Mouse (Mus musculus) small intestine, adult 2 months (tissue): ENCODE data around the gene Acot7. TPM values are rescaled to one million over a fixed set of nuclear protein-coding genes. Genes with fewer than 3 reads are reported as not detected.
A peak's percentile ranks its signal among the peaks of the same experiment; 100 is the strongest.

Source experiments
- H3K27ac ChIP-seq: fragments of 200-500 bp; 2 replicates; pipeline ENCODE4 v1.5.1; 2012; ENCODE audit warnings: low read depth, low read length, control low read depth, inconsistent platforms; ENCODE audit not compliant: insufficient read depth
- H3K27me3 ChIP-seq: fragments of 200-500 bp; 2 replicates; pipeline ENCODE4 v1.6.1; 2012; ENCODE audit warnings: mild to moderate bottlenecking, moderate library complexity, low read length, inconsistent platforms; ENCODE audit not compliant: control insufficient read depth, insufficient read depth
- H3K36me3 ChIP-seq: fragments of 200-500 bp; 2 replicates; pipeline ENCODE4 v1.6.1; 2012; ENCODE audit warnings: mild to moderate bottlenecking, low read length, control low read depth, inconsistent platforms; ENCODE audit not compliant: control insufficient read depth, insufficient read depth
- H3K4me1 ChIP-seq: fragments of 200-500 bp; 2 replicates; pipeline ENCODE4 v1.6.1; 2012; ENCODE audit warnings: low read length, inconsistent platforms, mixed read lengths; ENCODE audit not compliant: control insufficient read depth, insufficient read depth, insufficient read length
- H3K4me3 ChIP-seq: fragments of 200-500 bp; 2 replicates; pipeline ENCODE4 v1.5.1; 2012; ENCODE audit warnings: low read depth, mild to moderate bottlenecking, control low read depth, inconsistent platforms, low read length, moderate library complexity
- CTCF ChIP-seq: fragments of 200-500 bp; IDR thresholded peaks from 2 replicates; pipeline ENCODE4 v1.5.1; 2012; ENCODE audit warnings: low read depth, mild to moderate bottlenecking, control low read depth, inconsistent platforms, low read length, moderate library complexity, mixed read lengths; ENCODE audit not compliant: insufficient replicate concordance, insufficient read length; ENCODE audit errors: extremely low read depth
- POLR2A ChIP-seq: fragments of 200-500 bp; IDR thresholded peaks from 2 replicates; pipeline ENCODE4 v1.6.1; 2012; ENCODE audit warnings: low read depth, mild to moderate bottlenecking, control low read depth, inconsistent platforms, low read length, moderate library complexity
- WGBS: fragments of 180-500 bp; shearing (Covaris S2); methylation state at CpG from one replicate; pipeline ENCODE4 v1.1.7; 2018; 5-methylcytosine and 5-hydroxymethylcytosine counted together
- polyA plus RNA-seq: library from polyadenylated mRNA; depleted of rRNA; stranded (reverse); fragments of >200 nt; gene quantifications from 2 replicates; pipeline ENCODE4 v1.2.3, GENCODE M21; 2012

Acot7 gene
- polyA plus RNA-seq, 1 experiment = 33.4 TPM

- Histone ChIP-seq H3K27me3 (no peaks in the 10 kb centered on the region), H3K27ac (peak overlapping the region; percentile 85), H3K4me1 (peaks cover 42% of the 10 kb centered on the region), H3K4me3 (no peak overlapping the region), H3K36me3 (no peaks in the 10 kb centered on the region)
- TF ChIP-seq CTCF (no peak), POLR2A (no peak)
- 14% methylated on average over 1 of the region's 1 CpGs for WGBS
Measured at GRCm38 (mm10) chr4:152199617-152200016, 21.7 kb downstream of the Acot7 start.

GRCm38 (mm10) chr4:152201492-152201891, 23.6 kb downstream of the Acot7 start:
- Histone ChIP-seq H3K27me3 (no peaks in the 10 kb centered on the region), H3K27ac (0 out of 2 replicates have a peak overlapping the region, but pooled peaks have one; percentile 6), H3K36me3 (no peaks in the 10 kb centered on the region), H3K4me1 (peaks cover 36% of the 10 kb centered on the region), H3K4me3 (no peak overlapping the region)
- TF ChIP-seq CTCF (no peak), POLR2A (no peak)
- 59% methylated on average over 6 of the region's 6 CpGs for WGBS

- 97% methylated on average over 1 of the region's 1 CpGs for WGBS
Measured at GRCm38 (mm10) chr4:152202418-152202817, 24.5 kb downstream of the Acot7 start.

GRCm38 (mm10) chr4:152202905-152203304, 25.0 kb downstream of the Acot7 start:
- WGBS = 71% methylated on average over 3 of the region's 3 CpGs

More at GRCm38 (mm10) chr4:152202418-152202817, 24.5 kb downstream of the Acot7 start:
- no peak overlapping the region for H3K27ac ChIP-seq
- H3K4me1 ChIP-seq = peaks cover 31% of the 10 kb centered on the region
- H3K27me3 ChIP-seq = no peaks in the 10 kb centered on the region
- H3K36me3 ChIP-seq = no peaks in the 10 kb centered on the region
- TF ChIP-seq CTCF = no peak
- TF ChIP-seq POLR2A = no peak
- no peak overlapping the region for H3K4me3 ChIP-seq

GRCm38 (mm10) chr4:152204663-152205062, 26.7 kb downstream of the Acot7 start:
- Histone ChIP-seq H3K4me3 (no peak overlapping the region), H3K27ac (no peak overlapping the region), H3K4me1 (peaks cover 23% of the 10 kb centered on the region), H3K36me3 (no peaks in the 10 kb centered on the region), H3K27me3 (no peaks in the 10 kb centered on the region)
- 65% methylated on average over 6 of the region's 6 CpGs for WGBS
- TF ChIP-seq CTCF (no peak), POLR2A (no peak)

More at GRCm38 (mm10) chr4:152202905-152203304, 25.0 kb downstream of the Acot7 start:
- TF ChIP-seq CTCF = no peak
- TF ChIP-seq POLR2A = no peak
- H3K27ac ChIP-seq = no peak overlapping the region
- H3K4me1 ChIP-seq = peaks cover 28% of the 10 kb centered on the region
- H3K36me3 ChIP-seq = no peaks in the 10 kb centered on the region
- no peak overlapping the region for H3K4me3 ChIP-seq
- no peaks in the 10 kb centered on the region for H3K27me3 ChIP-seq

- no peak for TF ChIP-seq CTCF
- TF ChIP-seq POLR2A = no peak
- no peak overlapping the region for H3K27ac ChIP-seq
- H3K36me3 ChIP-seq = no peaks in the 10 kb centered on the region
- H3K4me3 ChIP-seq = no peak overlapping the region
- WGBS = 77% methylated on average over 6 of the region's 6 CpGs
- H3K27me3 ChIP-seq = no peaks in the 10 kb centered on the region
- peaks cover 9% of the 10 kb centered on the region; the same call in 1 of the 2 replicates for H3K4me1 ChIP-seq
Measured at GRCm38 (mm10) chr4:152206199-152206598, 28.3 kb downstream of the Acot7 start.

GRCm38 (mm10) chr4:152209623-152210022, 31.7 kb downstream of the Acot7 start:
- Histone ChIP-seq H3K27ac (no peak overlapping the region), H3K27me3 (no peaks in the 10 kb centered on the region), H3K4me1 (peaks cover 23% of the 10 kb centered on the region), H3K4me3 (no peak overlapping the region), H3K36me3 (no peaks in the 10 kb centered on the region)
- no peak for TF ChIP-seq CTCF
- TF ChIP-seq POLR2A = no peak
- WGBS = 65% methylated on average over 4 of the region's 4 CpGs

- no peaks in the 10 kb centered on the region for H3K27me3 ChIP-seq
- peaks cover 26% of the 10 kb centered on the region for H3K4me1 ChIP-seq
- peak overlapping the region; percentile 85 for H3K27ac ChIP-seq
- 15% methylated on average over 6 of the region's 6 CpGs for WGBS
- TF ChIP-seq POLR2A (no peak), CTCF (no peak)
- no peaks in the 10 kb centered on the region for H3K36me3 ChIP-seq
- H3K4me3 ChIP-seq = no peak overlapping the region
Measured at GRCm38 (mm10) chr4:152212091-152212505, 34.2 kb downstream of the Acot7 start.
